Mouse (Mus musculus): Measurements from ENCODE around the gene Vmn1r17.
"Not testable (repeated sequence)": the region's sequence is repeated elsewhere in the genome, so short reads cannot be mapped to it uniquely, and the experiment has no call there.

The Vmn1r17 gene

GRCm38 (mm10) chr6:57363627-57364026 lies at the start of gene Vmn1r17:
Vmn1r17 (minus strand) TSS chr6:57363727.
- no peak for DNase-seq (ENCODE audit: low read depth)

- DNase-seq (ENCODE audit: low read depth): not testable (repeated sequence)
Observed at GRCm38 (mm10) chr6:57403480-57403879, 40.0 kb upstream of the Vmn1r17 start, which contains the start of gene Vmn1r19. Vmn1r19 (plus strand) TSS chr6:57403780.

GRCm38 (mm10) chr6:57395683-57396082 lies 32.2 kb upstream of the Vmn1r17 start, which contains the start of gene Vmn1r18:
Vmn1r18 (minus strand) TSS chr6:57395783.
- no peak for DNase-seq (ENCODE audit: low read depth)

- DNase-seq (ENCODE audit: low read depth): no peak
Observed at GRCm38 (mm10) chr6:57367496-57367895, 4.0 kb upstream of the Vmn1r17 start.

DNA sequence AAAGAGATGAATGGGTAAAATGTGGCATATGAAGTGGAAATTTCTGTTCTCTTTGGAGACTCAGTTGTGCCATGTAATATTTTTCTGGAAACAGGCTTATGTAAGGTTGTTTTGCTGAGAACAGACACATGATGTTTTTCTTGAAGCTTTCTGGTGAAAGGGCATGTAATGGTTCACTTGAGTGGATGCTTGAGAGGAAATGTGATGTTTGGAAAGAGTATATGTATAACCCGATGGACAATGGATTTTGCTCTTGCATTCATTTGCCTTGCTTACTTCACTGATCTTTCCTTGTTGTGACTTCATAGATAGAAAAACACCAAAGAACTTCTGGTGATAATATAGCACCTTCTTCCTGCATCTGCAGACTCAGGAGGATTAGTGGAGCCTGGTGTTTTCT lies 2.3 kb upstream of the Vmn1r17 start:
- DNase-seq (ENCODE audit: low read depth): not testable (repeated sequence)

DNA sequence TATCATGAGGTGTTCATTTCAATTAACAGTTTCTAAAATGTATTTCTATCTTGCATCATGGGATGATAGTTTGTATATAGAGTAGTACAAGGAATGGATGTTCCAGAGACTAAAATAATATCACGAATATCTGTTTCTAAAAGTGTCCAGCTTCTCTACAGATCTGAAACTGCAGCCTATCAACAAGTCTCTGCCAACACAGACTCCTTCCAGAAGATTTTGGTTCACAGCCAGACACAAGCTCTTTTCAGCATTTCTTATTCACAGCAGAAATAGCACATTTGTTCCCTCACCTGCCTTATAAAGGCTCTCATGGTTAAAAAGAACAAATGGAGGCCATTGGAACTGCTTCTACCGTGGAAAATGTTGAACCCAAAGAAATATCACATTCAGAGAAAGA lies 6.7 kb downstream of the Vmn1r17 start:
- no peak for DNase-seq (ENCODE audit: low read depth)

- no peak for DNase-seq (ENCODE audit: low read depth)
Observed at GRCm38 (mm10) chr6:57329394-57329793, 34.1 kb downstream of the Vmn1r17 start, which contains the start of gene Vmn1r16. Vmn1r16 (minus strand) TSS chr6:57329494.

DNA sequence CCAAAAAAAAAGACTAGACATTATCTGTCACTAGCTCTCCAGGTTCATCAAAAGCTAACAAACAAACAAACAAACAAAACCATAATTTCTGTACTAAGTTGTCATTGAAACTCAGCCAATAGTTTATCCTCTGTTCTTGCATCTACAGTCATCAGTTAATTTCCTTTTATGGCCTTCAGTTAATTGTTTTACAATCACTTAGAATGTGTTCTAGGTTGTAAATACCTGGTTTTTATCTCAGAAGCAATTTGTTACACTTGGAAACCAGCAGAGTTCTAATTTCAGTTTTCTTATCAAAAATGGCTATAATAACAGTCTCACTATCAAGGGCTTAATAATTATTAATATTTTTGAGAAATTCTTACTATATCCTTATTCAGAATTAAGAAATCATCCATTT lies 37.4 kb downstream of the Vmn1r17 start:
- DNase-seq (ENCODE audit: low read depth): no peak
